Mouse (Mus musculus): ENCODE results near the gene Rps16. TPM values are rescaled to one million over a fixed set of nuclear protein-coding genes. Genes with fewer than 3 reads are reported as not detected.
"Not testable (repeated sequence)": the region's sequence is repeated elsewhere in the genome, so short reads cannot be mapped to it uniquely, and the experiment has no call there.

Rps16 gene
- polyA plus RNA-seq, 1 experiment from 2014 or later, result 844 TPM

GRCm38 (mm10) chr7:28380237-28381016 lies 30.0 kb downstream of the Rps16 start, which contains the start of gene Zfp36:
Gene Zfp36 (minus strand): TSS chr7:28380253.
- 48% methylated on average over 17 of the region's 17 CpGs for WGBS
- Histone ChIP-seq H3K36me3 (peaks cover 10% of the 10 kb centered on the region), H3K9me3 (no peaks in the 10 kb centered on the region), H3K27me3 (ENCODE audit: insufficient read depth, poor library complexity, severe bottlenecking) (no peaks in the 10 kb centered on the region), H3K4me1 (peaks cover 72% of the 10 kb centered on the region), H3K4me3 (peak within 1 kb of the TSS; percentile 80), H3K27ac (peak within 1 kb of the TSS; percentile 97)
- no peak for DNase-seq (ENCODE audit: low spot score)

- DNase-seq (ENCODE audit: low spot score), result peak; percentile 92
- Histone ChIP-seq H3K27ac (peak overlapping the region; percentile 96), H3K36me3 (peaks cover 18% of the 10 kb centered on the region), H3K27me3 (ENCODE audit: insufficient read depth, poor library complexity, severe bottlenecking) (no peaks in the 10 kb centered on the region), H3K4me1 (peaks cover 64% of the 10 kb centered on the region), H3K9me3 (no peaks in the 10 kb centered on the region), H3K4me3 (peak overlapping the region; percentile 52)
- WGBS, result 4% methylated on average over 30 of the region's 30 CpGs
Observed at GRCm38 (mm10) chr7:28381017-28381790, 30.8 kb downstream of the Rps16 start.

- Histone ChIP-seq H3K4me3 (peak overlapping the region; percentile 52), H3K27me3 (ENCODE audit: insufficient read depth, poor library complexity, severe bottlenecking) (no peaks in the 10 kb centered on the region), H3K9me3 (no peaks in the 10 kb centered on the region), H3K4me1 (peaks cover 61% of the 10 kb centered on the region), H3K27ac (peak overlapping the region; percentile 96), H3K36me3 (peaks cover 20% of the 10 kb centered on the region)
- WGBS, result under 1% methylated on average over 20 of the region's 20 CpGs
- peak; percentile 95 for DNase-seq (ENCODE audit: low spot score)
Observed at GRCm38 (mm10) chr7:28381938-28382337, 31.5 kb downstream of the Rps16 start.

- no peak for DNase-seq (ENCODE audit: low spot score)
- 52% methylated on average over 9 of the region's 12 CpGs for WGBS
Observed at GRCm38 (mm10) chr7:28382347-28382951, 32.0 kb downstream of the Rps16 start.

GRCm38 (mm10) chr7:28382981-28383396 lies 32.5 kb downstream of the Rps16 start:
- Histone ChIP-seq H3K27ac (peak overlapping the region; percentile 96), H3K4me3 (peak overlapping the region; percentile 52), H3K4me1 (peaks cover 51% of the 10 kb centered on the region), H3K36me3 (peaks cover 20% of the 10 kb centered on the region), H3K9me3 (no peaks in the 10 kb centered on the region), H3K27me3 (ENCODE audit: insufficient read depth, poor library complexity, severe bottlenecking) (no peaks in the 10 kb centered on the region)
- WGBS, result 23% methylated on average over 11 of the region's 11 CpGs
- DNase-seq (ENCODE audit: low spot score), result no peak

More at GRCm38 (mm10) chr7:28382347-28382951, 32.0 kb downstream of the Rps16 start:
- Histone ChIP-seq H3K9me3 (no peaks in the 10 kb centered on the region), H3K4me3 (peak overlapping the region; percentile 52), H3K4me1 (peaks cover 56% of the 10 kb centered on the region), H3K27ac (peak overlapping the region; percentile 96), H3K27me3 (ENCODE audit: insufficient read depth, poor library complexity, severe bottlenecking) (no peaks in the 10 kb centered on the region), H3K36me3 (peaks cover 20% of the 10 kb centered on the region)

- Histone ChIP-seq H3K9me3 (no peaks in the 10 kb centered on the region), H3K27me3 (ENCODE audit: insufficient read depth, poor library complexity, severe bottlenecking) (no peaks in the 10 kb centered on the region), H3K4me1 (peaks cover 46% of the 10 kb centered on the region), H3K36me3 (peaks cover 26% of the 10 kb centered on the region), H3K4me3 (no peak overlapping the region), H3K27ac (peak overlapping the region; percentile 96)
- WGBS, result 72% methylated on average over 4 of the region's 4 CpGs
- no peak for DNase-seq (ENCODE audit: low spot score)
Observed at GRCm38 (mm10) chr7:28383606-28384005, 33.2 kb downstream of the Rps16 start.

- 83% methylated on average over 6 of the region's 6 CpGs for WGBS
Observed at GRCm38 (mm10) chr7:28384162-28384561, 33.7 kb downstream of the Rps16 start.

GRCm38 (mm10) chr7:28385196-28385595 lies 34.7 kb downstream of the Rps16 start:
- no peak overlapping the region for H3K27ac ChIP-seq
- DNase-seq (ENCODE audit: low spot score), result no peak
- H3K27me3 ChIP-seq (ENCODE audit: insufficient read depth, poor library complexity, severe bottlenecking), result no peaks in the 10 kb centered on the region
- no peaks in the 10 kb centered on the region for H3K9me3 ChIP-seq
- WGBS, result 90% methylated on average over 9 of the region's 9 CpGs
- H3K36me3 ChIP-seq, result peaks cover 42% of the 10 kb centered on the region
- no peak overlapping the region for H3K4me3 ChIP-seq
- H3K4me1 ChIP-seq, result peaks cover 43% of the 10 kb centered on the region

More at GRCm38 (mm10) chr7:28384162-28384561, 33.7 kb downstream of the Rps16 start:
- no peak for DNase-seq (ENCODE audit: low spot score)
- Histone ChIP-seq H3K4me1 (peaks cover 49% of the 10 kb centered on the region), H3K27ac (peak overlapping the region; percentile 96; the same call in 1 of the 2 replicates), H3K36me3 (peaks cover 32% of the 10 kb centered on the region), H3K4me3 (no peak overlapping the region), H3K27me3 (ENCODE audit: insufficient read depth, poor library complexity, severe bottlenecking) (no peaks in the 10 kb centered on the region), H3K9me3 (no peaks in the 10 kb centered on the region)

GRCm38 (mm10) chr7:28386007-28386406 lies 35.6 kb downstream of the Rps16 start:
- Histone ChIP-seq H3K4me3 (no peak overlapping the region), H3K27ac (peak overlapping the region; percentile 37), H3K9me3 (no peaks in the 10 kb centered on the region), H3K27me3 (ENCODE audit: insufficient read depth, poor library complexity, severe bottlenecking) (no peaks in the 10 kb centered on the region), H3K4me1 (peaks cover 36% of the 10 kb centered on the region), H3K36me3 (peaks cover 49% of the 10 kb centered on the region)
- 76% methylated on average over 7 of the region's 7 CpGs for WGBS
- no peak for DNase-seq (ENCODE audit: low spot score)

- H3K36me3 ChIP-seq, result peaks cover 49% of the 10 kb centered on the region
- no peaks in the 10 kb centered on the region for H3K27me3 ChIP-seq (ENCODE audit: insufficient read depth, poor library complexity, severe bottlenecking)
- H3K27ac ChIP-seq, result peak overlapping the region; percentile 37
- no peaks in the 10 kb centered on the region for H3K9me3 ChIP-seq
- DNase-seq (ENCODE audit: low spot score), result peak; percentile 95
- WGBS, result 11% methylated on average over 4 of the region's 4 CpGs
- H3K4me3 ChIP-seq, result no peak overlapping the region
- peaks cover 36% of the 10 kb centered on the region for H3K4me1 ChIP-seq
Observed at GRCm38 (mm10) chr7:28386462-28386861, 36.0 kb downstream of the Rps16 start.

- 81% methylated on average over 6 of the region's 6 CpGs for WGBS
- Histone ChIP-seq H3K4me1 (peaks cover 36% of the 10 kb centered on the region), H3K36me3 (peaks cover 49% of the 10 kb centered on the region)
- H3K27me3 ChIP-seq (ENCODE audit: insufficient read depth, poor library complexity, severe bottlenecking); H3K4me3 ChIP-seq; H3K9me3 ChIP-seq; DNase-seq (ENCODE audit: low spot score); H3K27ac ChIP-seq: not testable (repeated sequence)
Observed at GRCm38 (mm10) chr7:28386877-28387276, 36.4 kb downstream of the Rps16 start.

- not testable (repeated sequence) for H3K4me3 ChIP-seq; H3K9me3 ChIP-seq; DNase-seq (ENCODE audit: low spot score); H3K27ac ChIP-seq; H3K27me3 ChIP-seq (ENCODE audit: insufficient read depth, poor library complexity, severe bottlenecking)
- peaks cover 31% of the 10 kb centered on the region for H3K4me1 ChIP-seq
- peaks cover 49% of the 10 kb centered on the region for H3K36me3 ChIP-seq
- 85% methylated on average over 7 of the region's 7 CpGs for WGBS
Observed at GRCm38 (mm10) chr7:28387384-28387783, 36.9 kb downstream of the Rps16 start.
